Mouse (Mus musculus) left cerebral cortex, adult 2 months (tissue): ENCODE measurements around the gene Cmtm4. TPM values are rescaled to one million over a fixed set of nuclear protein-coding genes. Genes with fewer than 3 reads are reported as not detected.

ENCODE experiments used
- DNase-seq, 2 experiments: peaks; one replicate each; pipeline ENCODE4 v3.0.0; 2021 to 2022; ENCODE audit warnings: low spot score in 2 of 2, mixed read lengths in 1 of 2; ENCODE audit errors: extremely low spot score in 1 of 2
- H3K27ac ChIP-seq: fragments of 200-600 bp; 2 replicates; pipeline ENCODE4 v1.8.1; 2022
- H3K4me3 ChIP-seq: fragments of 200-600 bp; 2 replicates; pipeline ENCODE4 v1.8.1; 2022
- CTCF ChIP-seq: fragments of 200-600 bp; IDR thresholded peaks from 2 replicates; pipeline ENCODE4 v1.8.1; 2022; ENCODE audit warnings: antibody characterized with exemption, mild to moderate bottlenecking, moderate library complexity
- intact Hi-C: fragments of 180-260 bp; cut with DNase I; formaldehyde crosslinking; loops from one replicate; pipeline ENCODE4 v1.15.1; 2025
- total RNA-seq, 2 experiments: library from RNA; stranded (reverse); gene quantifications; 2 replicates each; pipeline ENCODE4 v1.2.3; 2021

Gene Cmtm4
- total RNA-seq, 2 experiments from 2014 or later = 86.7 to 87.4 TPM

DNA sequence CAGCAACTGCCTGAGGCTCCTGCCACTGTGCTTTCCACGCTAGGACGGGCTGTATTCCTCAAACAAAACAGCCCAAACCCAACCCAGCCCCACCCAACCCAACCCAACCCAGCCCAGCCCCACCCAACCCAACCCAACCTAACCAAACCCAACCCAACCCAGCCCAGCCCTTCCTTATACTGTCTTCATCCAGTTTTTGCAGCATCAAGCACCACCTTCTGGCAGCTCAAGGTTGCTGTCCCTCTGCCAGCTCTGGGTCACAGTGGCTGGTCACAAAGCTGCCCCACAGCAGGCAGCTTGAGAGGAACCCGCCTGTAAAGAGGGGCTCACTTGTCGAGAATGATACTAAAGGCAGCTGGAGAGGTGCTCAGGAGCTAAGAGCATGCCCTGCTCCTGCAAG lies 38.7 kb upstream of the Cmtm4 start:
- Histone ChIP-seq H3K27ac (peak overlapping the region; percentile 92), H3K4me3 (peak overlapping the region; percentile 11; the same call in 1 of the 2 replicates)
- intact Hi-C loops = loop anchor here (2.0 kb wide), 2 partner anchors 89 to 183 kb away; partner anchors contain the start of gene Cklf
- no peak for DNase-seq
- no peak; the same call in 1 of the 2 replicates for TF ChIP-seq CTCF

DNA sequence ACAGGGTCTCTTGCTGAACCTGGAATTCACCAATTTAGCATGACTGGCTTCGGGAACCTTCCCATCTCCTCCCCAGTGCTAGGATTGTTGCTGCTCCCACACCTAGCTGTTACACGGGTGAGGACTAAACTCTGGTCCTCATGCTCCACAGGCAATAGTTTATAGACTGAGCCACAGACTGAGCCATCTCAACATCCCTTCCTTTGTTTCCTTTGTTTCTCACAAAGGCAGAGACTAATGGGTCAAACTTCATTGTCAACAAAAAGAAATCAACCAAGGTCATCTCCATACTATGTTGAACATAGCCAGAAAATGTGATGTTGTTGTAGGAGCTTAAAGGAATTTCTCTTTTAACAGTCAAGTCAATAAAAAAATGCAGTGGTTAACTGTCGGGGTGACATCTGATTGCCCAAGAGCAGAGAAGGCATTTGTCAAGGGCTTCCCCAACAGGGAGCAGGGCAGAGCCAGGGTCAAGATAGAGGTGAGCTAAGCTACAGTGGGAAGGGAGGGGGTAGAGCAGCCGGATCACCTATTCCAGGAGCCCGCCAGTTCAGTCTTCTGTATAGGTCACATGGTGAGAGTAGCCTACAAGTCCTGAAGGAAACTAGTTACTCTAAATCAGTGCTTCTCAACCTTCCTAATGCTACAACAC lies 37.7 kb upstream of the Cmtm4 start:
- no peak overlapping the region for H3K27ac ChIP-seq
- no peak overlapping the region for H3K4me3 ChIP-seq
- TF ChIP-seq CTCF = no peak
- no peak for DNase-seq
- intact Hi-C loops = no loop called here

DNA sequence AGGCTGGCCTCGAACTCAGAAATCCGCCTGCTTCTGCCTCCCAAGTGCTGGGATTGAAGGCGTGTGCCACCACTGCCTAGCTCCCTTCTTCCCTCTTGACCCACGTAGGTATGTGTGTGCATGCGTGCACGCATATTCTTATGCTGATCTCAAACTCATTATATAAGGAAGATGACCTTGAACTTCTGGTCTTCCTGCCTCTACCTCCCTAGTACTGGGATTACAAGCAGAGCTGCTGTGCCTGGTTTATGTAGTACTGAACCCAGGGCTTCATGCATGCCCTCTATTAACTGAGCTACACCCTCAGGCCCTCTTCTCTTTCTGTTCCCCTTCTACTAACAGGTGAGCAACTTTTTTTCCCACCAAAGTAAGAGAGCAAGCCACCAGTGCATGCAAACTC lies 37.0 kb upstream of the Cmtm4 start:
- no peak for TF ChIP-seq CTCF
- Histone ChIP-seq H3K4me3 (no peak overlapping the region), H3K27ac (no peak overlapping the region)
- no peak for DNase-seq
- intact Hi-C loops = no loop called here

DNA sequence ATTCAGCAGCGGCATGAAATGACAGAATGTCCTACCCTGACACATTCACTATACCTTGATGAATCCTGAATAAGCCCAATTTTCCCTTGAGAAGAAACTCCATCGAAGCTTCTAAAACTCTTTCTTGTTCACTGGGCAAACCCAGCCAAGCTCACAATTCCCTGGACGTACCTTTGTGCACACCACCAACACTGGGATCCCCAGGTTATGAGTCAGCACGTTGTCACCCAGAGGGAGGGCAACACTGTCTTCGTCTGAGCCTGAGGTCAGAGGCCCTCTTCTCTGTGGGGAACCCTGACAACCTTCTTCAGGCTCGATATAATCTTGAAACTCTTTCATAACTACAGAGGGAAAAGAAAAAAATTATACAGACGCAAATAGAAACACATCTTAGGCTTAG lies 34.6 kb upstream of the Cmtm4 start:
- no peak for DNase-seq
- intact Hi-C loops = no loop called here

DNA sequence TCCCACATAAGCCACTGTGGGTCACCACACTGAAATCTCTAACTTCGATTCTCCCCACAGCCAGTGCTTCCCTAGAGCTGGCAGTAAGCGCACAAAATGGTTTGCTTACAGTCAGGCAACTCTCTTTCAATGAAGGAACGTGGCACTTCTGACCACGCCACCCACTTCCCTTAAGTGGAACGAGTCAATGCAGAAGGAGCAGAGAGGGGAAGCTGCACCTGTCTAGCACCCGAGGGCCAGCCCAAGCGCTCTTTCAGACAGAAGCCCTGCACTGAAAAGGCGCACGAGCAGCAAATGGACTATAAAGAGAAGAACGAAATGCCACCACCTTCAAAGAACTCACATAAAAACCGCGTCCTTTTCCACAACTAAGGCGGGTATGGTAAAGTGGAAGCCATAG lies 32.1 kb upstream of the Cmtm4 start:
- no peak overlapping the region for H3K4me3 ChIP-seq
- intact Hi-C loops = no loop called here
- H3K27ac ChIP-seq = no peak overlapping the region
- DNase-seq = no peak
- no peak for TF ChIP-seq CTCF

More for the DNA sequence above, 34.6 kb upstream of the Cmtm4 start:
- no peak overlapping the region for H3K4me3 ChIP-seq
- H3K27ac ChIP-seq = no peak overlapping the region
- no peak for TF ChIP-seq CTCF

DNA sequence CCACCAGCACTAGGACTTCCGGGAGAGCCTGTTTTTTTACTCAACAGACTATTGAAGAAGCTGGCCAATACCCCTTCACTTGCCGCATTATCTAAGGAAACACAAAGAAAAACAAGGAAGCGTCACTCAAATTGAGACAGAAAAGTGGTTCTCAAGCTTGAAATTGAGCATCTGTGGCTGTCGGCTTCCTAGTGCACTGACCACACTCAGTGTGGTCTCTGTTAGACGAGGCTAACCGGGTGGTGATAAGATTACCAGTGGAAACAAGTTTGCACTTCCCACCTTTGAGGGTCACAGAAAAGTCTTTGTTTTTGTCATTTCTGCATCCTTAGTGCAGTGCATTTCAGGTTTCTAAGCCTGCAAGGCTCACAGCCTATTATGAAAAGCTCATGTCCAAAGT lies 26.7 kb upstream of the Cmtm4 start:
- Histone ChIP-seq H3K27ac (no peak overlapping the region), H3K4me3 (no peak overlapping the region)
- intact Hi-C loops = no loop called here
- no peak for DNase-seq
- no peak for TF ChIP-seq CTCF

DNA sequence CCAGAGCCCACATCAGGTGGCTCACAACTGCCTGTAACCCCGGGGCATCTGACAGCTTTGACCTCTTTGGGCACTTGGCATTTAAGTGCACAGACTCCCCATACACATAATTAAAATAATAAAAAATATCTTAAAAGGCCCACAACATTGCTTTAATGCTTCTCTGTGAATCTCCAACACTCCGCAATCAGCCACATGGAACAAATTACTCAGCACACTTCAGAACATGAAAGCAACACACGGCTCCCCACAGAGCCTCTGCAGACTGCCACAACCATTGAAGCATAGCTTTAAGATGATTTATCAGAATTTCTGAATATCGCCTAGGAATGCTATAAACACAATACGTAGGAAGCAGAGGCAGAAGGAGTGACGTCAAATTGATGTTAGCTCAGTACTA lies 20.4 kb upstream of the Cmtm4 start:
- Histone ChIP-seq H3K4me3 (no peak overlapping the region), H3K27ac (no peak overlapping the region)
- no peak for DNase-seq
- intact Hi-C loops = no loop called here
- TF ChIP-seq CTCF = no peak

DNA sequence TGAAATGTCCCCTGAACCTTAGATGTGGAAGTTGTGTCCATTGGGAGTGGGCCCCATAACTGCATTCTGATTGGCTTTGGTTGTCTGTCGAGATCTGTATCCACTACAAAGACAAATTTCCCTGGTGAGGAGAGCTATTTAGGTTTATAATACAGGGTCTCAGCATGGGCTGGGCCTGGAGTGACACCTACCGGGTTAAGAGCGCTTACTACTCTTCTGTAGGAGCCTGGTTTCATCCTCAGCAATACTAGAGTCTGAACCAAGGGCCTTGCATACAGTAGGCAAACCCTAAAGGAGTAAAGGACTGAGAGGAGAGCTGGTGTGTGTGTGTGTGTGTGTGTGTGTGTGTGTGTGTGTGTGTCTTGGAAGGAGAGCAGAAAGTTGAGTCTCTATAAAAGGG lies 18.6 kb upstream of the Cmtm4 start:
- DNase-seq = no peak

DNA sequence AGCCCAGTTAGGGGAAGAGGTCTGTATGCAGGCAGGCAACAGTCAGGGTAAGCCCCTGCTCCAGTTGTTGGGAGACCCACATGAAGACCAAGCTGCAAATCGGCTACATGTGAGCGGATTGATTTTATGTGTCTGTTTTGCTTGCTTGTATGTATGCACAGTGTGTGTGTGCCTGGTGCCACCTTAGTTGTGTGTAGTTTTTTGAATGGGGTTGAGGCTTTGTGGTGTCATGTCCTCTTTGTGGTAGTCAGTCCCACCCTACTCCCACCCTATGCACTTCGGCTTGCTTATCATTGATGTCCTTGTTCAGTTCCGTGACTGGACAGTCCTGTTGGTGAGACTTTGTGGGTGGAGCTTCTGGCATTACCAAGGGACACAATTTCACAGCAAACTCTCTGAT lies 18.2 kb upstream of the Cmtm4 start:
- intact Hi-C loops = loop anchor here (5.0 kb wide), 1 partner anchor 46 kb away; no protein-coding TSS in a partner anchor

More for the DNA sequence above, 18.6 kb upstream of the Cmtm4 start:
- intact Hi-C loops = loop anchor here (5.0 kb wide), 1 partner anchor 47 kb away; no protein-coding TSS in a partner anchor
- Histone ChIP-seq H3K27ac (no peak overlapping the region; the same call in 1 of the 2 replicates), H3K4me3 (no peak overlapping the region)
- no peak for TF ChIP-seq CTCF

DNA sequence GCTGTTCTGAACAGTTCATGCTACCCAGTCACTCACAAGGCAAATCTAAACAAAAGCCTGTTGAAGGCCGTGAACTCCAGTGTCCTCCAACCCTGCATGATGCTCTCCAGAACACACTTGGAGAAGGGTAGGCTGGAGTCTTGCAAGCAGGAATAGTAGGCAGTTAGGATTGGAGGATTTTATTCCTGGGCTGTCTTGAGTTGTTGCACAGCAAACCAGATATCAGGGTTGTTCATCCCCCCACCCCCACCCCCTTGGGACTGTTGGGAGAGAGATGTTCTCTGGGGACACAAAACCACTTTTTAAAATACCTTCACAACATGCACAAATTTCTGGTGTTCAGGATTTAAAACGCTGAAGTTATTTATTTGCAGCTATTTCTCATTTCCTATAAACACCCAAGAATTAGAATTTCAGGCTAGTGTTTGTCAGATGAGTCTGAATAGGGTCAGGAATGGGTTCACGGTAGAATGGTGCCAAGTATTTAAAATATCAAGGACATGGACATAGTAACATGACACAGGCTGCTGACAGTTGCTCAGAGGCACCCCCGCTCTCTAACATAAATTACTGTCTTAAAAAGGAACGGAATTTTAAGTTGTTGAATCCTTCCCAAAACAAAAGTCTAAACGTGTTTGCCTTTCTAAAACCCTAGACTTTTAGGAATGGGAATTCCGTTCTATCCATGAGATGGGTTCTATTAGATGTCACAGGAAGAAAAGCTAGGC lies 17.4 kb upstream of the Cmtm4 start:
- peak overlapping the region; percentile 86; the same call in 1 of the 2 replicates for H3K27ac ChIP-seq
- H3K4me3 ChIP-seq = no peak overlapping the region
- no peak for TF ChIP-seq CTCF
- DNase-seq = no peak
- intact Hi-C loops = loop anchor here (5.0 kb wide), 1 partner anchor 46 kb away; no protein-coding TSS in a partner anchor

More for the DNA sequence above, 18.2 kb upstream of the Cmtm4 start:
- no peak for DNase-seq
- no peak for TF ChIP-seq CTCF
- no peak overlapping the region for H3K4me3 ChIP-seq
- H3K27ac ChIP-seq = peak overlapping the region; percentile 32; the same call in 1 of the 2 replicates

DNA sequence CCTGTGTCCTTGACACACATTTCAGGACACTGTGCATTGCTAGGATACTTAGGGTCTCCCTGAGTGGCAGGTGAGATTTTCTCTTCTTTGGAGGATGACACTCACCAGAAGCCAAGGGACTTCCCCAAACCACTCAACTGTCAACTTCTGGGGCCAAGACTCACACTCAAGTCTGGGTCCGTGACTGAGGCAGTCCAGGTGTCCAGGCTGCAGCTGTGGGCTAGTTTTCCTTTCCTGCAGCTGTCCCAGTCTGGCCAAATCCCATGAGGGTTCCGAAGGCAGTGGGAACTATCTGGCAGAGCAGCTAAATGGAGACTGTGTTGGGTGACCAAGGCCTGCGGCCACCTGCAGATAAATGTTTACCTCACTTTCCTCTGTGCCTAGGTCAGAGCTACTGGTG lies 16.4 kb upstream of the Cmtm4 start:
- Histone ChIP-seq H3K27ac (peak overlapping the region; percentile 86), H3K4me3 (no peak overlapping the region)
- DNase-seq = no peak
- TF ChIP-seq CTCF = no peak
- intact Hi-C loops = loop anchor here (1.0 to 5.0 kb wide), 3 partner anchors 25 to 130 kb away; no protein-coding TSS in a partner anchor

DNA sequence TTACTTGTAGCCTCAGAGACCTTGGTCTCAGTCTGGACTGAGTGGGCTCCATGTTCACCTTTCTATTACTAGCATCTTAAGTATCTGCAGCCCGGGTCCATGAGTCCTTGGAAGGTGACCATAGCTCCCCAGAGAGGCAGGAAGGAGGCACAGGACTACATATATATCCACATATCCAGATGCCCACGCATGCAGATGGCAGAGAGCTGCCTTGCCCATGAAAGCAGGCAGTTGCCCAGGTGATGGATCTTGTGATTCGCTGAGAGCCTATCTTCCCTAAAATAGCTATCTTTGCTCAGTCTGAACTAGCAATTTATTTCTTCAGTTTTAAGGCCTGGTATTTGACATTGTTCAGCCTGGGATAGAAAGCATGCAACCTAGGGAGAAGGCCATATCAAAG lies 15.9 kb upstream of the Cmtm4 start:
- Histone ChIP-seq H3K4me3 (no peak overlapping the region), H3K27ac (peak overlapping the region; percentile 86)
- no peak for TF ChIP-seq CTCF
- intact Hi-C loops = loop anchor here (1.0 to 5.0 kb wide), 3 partner anchors 25 to 131 kb away; no protein-coding TSS in a partner anchor
- DNase-seq = peak; percentile 60 to 70
